Mouse (Mus musculus): ENCODE data around the gene Kcnh3. TPM values are rescaled to one million over a fixed set of nuclear protein-coding genes. Genes with fewer than 3 reads are reported as not detected.
"Not testable (repeated sequence)": the region's sequence is repeated elsewhere in the genome, so short reads cannot be mapped to it uniquely, and the experiment has no call there.

Gene Kcnh3
- total RNA-seq, 2 experiments from 2014 or later: 0.12 to 0.68 TPM

- DNase-seq: no peak
Observed at GRCm38 (mm10) chr15:99240129-99240528, 15.5 kb downstream of the Kcnh3 start.

- DNase-seq: no peak
Observed at GRCm38 (mm10) chr15:99241249-99241648, 16.6 kb downstream of the Kcnh3 start.

DNA sequence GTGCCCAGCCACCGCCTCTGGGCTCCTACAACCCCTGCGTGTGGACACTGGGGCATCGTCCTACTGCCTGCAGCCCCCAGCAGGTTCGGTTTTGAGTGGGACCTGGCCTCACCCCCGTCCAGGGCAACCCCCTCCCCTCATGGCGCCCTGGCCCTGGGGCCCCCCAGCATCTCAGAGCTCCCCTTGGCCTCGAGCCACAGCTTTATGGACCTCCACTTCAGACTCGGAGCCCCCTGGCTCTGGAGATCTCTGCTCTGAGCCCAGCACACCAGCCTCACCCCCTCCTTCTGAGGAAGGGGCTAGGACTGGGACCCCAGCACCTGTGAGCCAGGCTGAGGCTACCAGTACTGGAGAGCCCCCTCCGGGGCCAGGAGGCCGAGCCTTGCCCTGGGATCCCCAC is 17.4 kb downstream of the Kcnh3 start:
- DNase-seq: no peak

DNA sequence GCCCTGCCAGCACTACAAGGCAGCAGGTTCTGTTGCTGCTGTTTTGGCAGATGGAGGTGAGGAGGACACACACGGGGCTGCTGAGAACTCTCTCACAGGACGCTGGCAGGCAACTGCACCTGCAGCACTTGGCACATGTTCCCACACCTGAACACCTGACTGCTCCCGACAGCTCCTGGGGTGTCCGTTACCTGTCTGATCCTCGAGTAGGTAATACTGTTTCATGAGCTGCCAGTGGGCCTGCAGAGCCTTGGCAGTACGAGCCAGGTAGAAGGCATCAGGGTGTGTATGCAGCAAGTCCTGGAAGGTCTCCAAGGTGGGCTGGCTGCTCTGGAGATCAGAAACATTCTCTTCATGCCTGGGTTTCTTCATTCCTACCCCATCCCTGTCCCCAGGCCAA is 22.1 kb downstream of the Kcnh3 start:
- not testable (repeated sequence) for DNase-seq

GRCm38 (mm10) chr15:99248972-99249371 is 24.3 kb downstream of the Kcnh3 start:
- no peak for DNase-seq

DNA sequence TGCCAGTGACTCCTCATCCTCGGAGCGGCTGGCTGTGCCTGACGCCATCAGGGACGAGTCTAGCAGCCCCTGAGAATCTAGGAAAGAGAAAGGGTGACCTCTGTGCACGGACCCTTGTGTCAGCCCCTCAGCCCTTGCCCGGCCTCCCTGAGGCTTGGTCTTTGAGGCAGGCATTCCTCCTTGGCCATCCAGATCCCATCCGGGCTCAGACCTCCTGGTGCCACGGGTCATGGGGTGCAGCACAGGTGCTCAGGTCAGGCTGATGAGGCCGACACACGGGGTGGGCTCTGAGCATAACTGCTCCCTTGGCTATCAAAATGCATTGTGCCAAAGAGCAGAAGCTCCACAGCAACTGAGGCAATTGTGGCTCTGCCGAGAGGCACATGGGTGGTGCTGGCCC is 25.3 kb downstream of the Kcnh3 start:
- no peak for DNase-seq

DNA sequence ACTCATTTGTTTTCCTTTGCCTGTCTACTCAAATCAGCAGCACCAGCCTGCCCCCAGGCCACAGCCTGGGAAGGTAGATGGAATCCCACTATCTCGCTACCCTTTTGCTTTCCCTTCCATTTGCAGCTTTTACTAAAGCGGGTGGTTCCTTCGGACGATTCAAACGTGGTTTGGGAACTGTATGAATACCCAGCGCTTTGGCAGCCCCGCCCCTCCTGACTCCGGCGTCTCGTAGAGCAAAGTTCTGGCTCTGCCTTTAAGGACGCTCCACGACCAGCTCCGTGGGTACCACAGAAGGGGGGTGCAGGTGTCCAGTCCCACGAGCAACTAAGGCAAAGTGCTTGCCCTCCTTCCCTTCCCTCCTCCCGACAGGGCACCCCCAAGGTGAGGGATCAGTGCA is 26.4 kb downstream of the Kcnh3 start:
- not testable (repeated sequence) for DNase-seq

DNA sequence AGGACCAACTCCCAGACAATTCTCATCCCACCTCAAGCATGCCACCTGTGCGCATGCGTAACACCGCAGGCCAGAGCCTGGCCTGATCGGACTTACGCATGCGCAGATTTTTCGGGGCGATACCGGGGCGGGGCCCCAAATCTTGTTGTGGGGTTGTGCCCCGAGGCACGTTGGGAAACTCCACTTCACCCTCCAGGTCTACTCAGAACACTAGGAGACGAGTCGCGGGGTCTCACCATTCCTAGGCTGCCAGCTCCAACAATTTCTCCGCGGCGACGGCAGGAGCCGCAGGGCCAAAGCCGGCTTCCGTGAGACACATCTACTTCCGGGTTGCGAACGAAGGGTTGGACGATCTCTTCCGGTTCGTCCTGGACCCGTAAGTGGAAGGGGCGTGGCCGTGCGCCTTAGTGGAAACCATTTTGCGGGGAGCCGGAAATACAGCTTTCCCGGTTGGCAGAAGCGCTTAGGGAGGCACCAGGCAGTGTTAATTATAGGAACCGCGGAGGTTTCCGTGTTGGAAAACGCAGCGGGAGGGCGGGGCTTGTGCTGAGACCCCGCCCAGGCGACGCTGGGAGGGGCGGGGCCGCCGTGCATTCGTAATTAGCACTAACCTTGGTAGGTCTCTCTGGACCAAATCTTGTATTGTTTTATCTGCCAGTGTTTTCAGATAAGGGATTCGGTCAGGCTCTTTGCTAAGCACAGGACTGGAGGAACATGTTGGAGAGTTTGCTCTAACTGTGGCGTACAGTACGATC is 27.1 kb downstream of the Kcnh3 start, which contains the start of gene Mcrs1:
Mcrs1 (minus strand) TSS at position 336 of the 755 bp plus-strand sequence.
- DNase-seq: peak; percentile 97

DNA sequence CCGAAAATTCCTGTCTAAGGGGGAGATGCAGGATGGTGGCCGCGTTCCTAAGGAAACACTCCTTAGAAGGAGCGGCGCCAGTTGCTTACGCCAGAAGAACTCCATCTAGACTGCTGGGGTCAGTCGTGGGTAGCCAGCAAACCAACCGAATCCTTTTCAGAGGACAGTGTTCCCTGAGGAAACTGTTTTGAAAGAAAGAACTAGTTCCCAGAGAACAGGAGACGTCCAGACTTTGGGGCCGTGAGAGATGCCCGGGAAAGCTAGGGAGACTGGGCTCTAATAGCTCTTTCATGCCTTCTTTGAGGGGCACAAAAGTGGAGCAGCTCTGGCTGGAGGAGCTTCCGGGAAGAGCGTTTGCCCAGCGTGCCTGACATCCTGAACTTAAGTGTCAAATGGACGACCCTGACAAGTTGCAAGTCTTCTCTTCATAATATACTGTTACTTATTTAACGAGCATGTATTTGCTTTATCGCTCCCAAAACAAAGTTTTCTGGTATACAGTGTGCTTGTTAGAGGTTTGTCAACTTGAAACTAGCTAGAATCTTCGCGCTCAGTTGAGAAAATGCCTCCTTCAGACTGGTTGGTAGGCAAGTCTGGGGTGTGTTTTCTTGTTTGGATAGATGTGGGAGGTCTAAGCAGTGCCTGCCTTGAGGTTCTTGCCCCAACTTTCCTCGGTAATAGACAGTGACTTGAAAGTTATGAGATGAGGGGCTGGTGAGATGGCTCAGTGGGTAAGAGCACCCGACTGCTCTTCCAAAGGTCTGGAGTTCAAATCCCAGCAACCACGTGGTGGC is 27.9 kb downstream of the Kcnh3 start:
- DNase-seq: peak; percentile 71

- not testable (repeated sequence) for DNase-seq
Observed at GRCm38 (mm10) chr15:99253175-99253479, 28.5 kb downstream of the Kcnh3 start.

GRCm38 (mm10) chr15:99253772-99254171 is 29.1 kb downstream of the Kcnh3 start:
- DNase-seq: no peak

DNA sequence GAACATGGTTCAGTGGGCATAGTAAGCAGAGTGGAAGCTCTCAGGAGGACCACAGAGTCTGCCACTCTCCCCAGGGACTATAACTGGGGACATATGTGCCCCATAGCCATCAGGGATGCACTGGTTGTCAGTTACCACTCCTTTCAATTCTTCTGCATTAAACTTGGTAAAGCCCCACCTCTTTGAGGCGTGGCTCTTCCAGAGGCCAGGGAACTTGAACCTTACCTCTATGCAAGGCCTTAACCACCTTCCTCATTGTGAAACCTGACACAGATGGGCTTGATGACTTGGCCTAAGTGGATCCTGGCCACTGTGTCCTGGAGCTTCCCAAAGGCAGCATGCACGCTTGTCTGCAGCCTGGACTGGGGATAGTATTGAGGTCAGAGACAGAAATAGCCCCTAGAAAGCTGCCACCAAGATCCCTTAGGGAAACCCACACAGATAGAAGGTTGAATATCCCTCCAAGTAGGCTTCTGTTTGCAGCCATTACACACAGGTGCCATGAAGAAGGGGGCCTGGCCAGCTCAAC is 29.9 kb downstream of the Kcnh3 start:
- DNase-seq: no peak

- DNase-seq: no peak
Observed at GRCm38 (mm10) chr15:99255241-99255749, 30.6 kb downstream of the Kcnh3 start.

DNA sequence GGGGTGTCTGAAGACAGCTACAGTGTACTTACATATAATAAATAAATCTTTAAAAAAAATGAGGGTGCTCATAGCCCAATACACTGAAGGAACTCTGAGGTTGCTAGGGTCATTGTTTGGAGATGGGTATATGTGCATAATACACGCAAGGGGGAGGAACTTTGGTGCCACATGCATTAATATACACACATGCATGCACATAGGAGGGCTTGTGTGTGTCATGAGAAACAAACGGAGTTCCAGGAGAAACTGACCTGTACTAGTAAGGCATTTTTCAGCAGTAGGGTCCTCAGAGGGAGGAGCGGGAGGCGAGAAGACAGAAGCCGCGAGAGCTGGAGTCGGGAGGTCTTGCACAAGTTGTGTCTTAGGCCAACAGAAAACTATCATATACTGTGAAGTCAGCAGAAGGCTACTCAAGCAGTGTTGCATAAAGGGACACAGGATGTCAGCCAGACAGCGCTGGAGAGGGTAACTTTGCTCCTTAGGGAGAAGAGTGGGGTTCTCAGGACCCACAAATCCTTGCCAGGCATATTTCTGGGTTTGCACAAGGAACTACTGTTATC is 34.6 kb downstream of the Kcnh3 start:
- no peak for DNase-seq

DNA sequence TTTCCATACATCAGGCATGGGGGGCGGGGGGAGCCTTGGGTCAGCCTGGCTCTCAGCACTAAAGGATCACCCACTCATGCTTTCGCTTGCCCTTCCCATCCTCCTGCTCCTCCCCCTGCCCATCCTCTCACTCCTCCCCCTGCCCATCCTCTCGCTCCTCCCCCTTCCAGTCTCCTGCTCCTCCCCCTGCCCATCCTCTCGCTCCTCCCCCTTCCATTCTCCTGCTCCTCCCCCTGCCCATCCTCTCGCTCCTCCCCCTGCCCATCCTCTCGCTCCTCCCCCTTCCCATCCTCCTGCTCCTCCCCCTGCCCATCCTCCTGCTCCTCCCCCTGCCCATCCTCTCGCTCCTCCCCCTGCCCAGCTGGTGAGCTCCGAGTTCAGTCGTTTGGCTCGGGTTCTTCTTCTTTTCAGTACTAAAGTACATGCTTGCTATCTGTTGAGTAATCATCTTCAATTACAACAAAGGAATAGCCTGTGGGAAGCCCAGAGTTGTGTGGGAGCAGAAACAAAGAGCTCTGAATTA is 35.1 kb downstream of the Kcnh3 start:
- peak; percentile 63 for DNase-seq

DNA sequence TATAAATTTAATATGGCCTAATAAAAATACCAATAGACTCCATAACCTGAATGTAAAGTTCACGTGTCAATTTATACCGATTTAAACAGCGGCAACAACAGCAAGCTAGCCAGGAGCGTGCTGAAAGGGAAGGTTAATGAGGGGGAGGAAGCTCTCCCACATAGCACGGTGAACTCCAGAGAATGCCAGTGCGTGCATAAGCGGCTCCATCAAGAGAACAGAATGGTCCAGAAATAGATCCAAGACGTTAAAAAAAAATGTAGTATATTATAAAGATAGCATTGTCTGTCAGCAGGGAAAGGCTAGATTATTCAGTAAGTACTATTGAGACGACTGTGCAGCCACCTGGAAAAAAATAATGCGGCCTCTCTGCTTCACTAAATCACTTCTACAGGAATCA is 38.0 kb downstream of the Kcnh3 start:
- no peak for DNase-seq

GRCm38 (mm10) chr15:99264363-99264762 is 39.7 kb downstream of the Kcnh3 start:
- DNase-seq: no peak

DNA sequence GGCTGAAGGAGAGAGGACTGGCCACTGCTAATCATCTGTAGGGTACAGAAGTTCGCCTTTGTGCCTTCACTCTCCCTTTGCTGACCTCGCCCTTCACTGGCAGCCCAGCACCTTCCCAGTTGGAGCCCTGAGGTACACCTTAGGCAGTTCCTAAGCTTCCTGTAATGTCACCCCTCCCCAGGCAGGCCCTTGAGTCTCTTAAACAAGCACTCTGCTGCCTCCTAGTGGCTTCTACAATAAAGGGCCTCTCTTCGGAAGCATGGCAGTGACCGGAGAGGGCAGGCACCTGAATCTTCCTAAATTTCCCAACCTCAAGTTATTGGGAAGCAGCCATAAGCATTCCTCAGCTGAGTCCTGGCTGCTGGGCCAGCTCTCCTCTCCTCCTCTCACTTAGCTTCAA is 41.0 kb downstream of the Kcnh3 start:
- peak; percentile 59 for DNase-seq

DNA sequence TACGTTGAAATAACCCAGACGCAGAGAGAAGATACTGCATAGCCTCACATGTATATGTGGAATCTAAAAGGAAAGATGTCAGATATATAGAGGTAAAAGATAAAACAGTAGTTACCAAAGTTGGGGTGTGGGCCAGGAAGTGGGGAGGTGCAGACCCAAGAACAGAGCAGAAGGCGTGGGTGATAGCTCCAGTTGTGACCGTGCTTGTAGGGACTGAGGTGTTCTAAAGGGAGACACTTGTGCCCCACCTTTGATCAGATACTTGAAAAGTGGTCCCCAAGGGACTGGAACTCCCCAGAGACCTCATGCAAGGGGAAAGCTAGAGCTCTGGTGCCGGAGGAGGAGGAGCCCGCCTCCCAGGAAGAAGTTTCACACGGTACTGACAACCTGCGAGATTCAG is 51.4 kb downstream of the Kcnh3 start:
- no peak for DNase-seq

- no peak for DNase-seq
Observed at GRCm38 (mm10) chr15:99278271-99278670, 53.6 kb downstream of the Kcnh3 start.

DNA sequence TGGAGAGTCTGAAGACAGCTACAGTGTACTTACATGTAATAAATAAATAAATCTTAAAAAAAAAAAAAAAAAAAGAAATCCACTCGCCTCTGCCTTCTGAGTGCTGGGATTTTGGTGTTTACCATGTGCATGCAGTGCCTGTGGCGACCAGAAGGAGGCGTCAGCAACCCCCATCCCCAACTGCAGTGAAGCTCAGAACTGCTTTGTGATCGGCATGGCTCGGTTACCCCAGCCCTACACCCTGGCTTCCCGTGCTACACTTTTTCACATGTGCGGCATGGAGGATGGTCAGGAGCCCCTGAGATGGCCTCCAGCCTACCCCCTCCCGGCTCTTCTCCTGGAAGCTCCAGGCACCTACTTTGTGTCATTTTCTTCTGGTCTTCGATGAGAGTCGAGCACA is 58.8 kb downstream of the Kcnh3 start:
- DNase-seq: no peak

DNA sequence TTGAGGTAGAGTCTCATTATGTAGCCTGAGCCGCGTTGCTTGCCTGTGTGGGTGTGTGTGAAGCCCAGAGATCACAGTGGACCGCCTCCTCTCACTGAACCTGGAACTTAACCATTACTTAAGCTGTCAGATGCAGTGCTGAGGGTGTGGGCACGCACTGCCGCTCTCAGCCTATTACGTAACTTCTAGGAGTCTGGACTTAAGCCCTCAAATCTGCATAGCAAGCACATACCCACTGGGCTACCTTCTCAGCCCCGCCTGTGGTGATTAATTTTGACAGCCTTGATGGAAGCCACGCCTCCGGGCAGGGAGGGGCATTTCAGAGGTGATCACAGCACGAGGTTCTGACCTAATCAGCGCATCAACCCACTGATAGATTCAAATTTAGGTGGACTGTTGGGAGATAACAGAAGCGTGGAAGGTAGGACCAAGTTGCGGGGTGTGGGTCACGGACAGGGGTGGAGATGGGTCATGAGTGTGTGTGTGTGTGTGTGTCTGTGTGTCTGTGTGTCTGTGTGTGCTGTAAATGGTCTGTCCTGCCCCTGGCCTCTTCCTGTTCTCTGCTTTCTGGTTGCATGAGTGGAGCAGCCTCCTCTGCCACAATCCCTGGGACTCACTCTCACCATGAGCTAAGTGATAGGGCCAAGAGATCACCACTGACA is 60.0 kb downstream of the Kcnh3 start:
- DNase-seq: no peak

All from gastrocnemius, postnatal 10 days (tissue).